Mouse (Mus musculus): ENCODE data around the gene Cldn5. TPM values are rescaled to one million over a fixed set of nuclear protein-coding genes. Genes with fewer than 3 reads are reported as not detected.
A peak's percentile ranks its signal among the peaks of the same experiment; 100 is the strongest.

Cldn5 gene
- 32.1 and 38.8 TPM in 2 replicates for polyA plus RNA-seq (2015; fragmentation: Nextera tagmentation; extraction: Ambion mirVana)

GRCm38 (mm10) chr16:18776556-18777100, at the start of gene Cldn5:
Gene Cldn5, plus strand, starts transcription at chr16:18776847.
- Histone ChIP-seq H3K9ac (ENCODE audit: low read length) (peak within 1 kb of the TSS; percentile 68), H3K27me3 (ENCODE audit: control insufficient read depth, insufficient read depth, low read length) (peaks cover 41% of the 10 kb centered on the region), H3K36me3 (ENCODE audit: control insufficient read depth, insufficient read depth) (no peaks in the 10 kb centered on the region), H3K4me1 (ENCODE audit: control insufficient read depth, insufficient read depth, low read length) (peaks cover 5% of the 10 kb centered on the region; the same call in 1 of the 2 replicates), H3K27ac (ENCODE audit: low read length) (peak within 1 kb of the TSS; percentile 73), H3K4me3 (ENCODE audit: low read length) (peak within 1 kb of the TSS; percentile 56), H3K4me2 (ENCODE audit: low read depth, low read length) (peak within 1 kb of the TSS; percentile 69), H3K9me3 (replicated peaks; ENCODE audit: control insufficient read depth, low read length) (peaks cover under 1% of the 10 kb centered on the region; the same call in 1 of the 2 replicates)
- peak; percentile 71 for ATAC-seq (replicated peaks; ENCODE audit: extremely low read depth, insufficient read depth, low FRiP score)
- WGBS = 10% methylated on average over 19 of the region's 19 CpGs

DNA sequence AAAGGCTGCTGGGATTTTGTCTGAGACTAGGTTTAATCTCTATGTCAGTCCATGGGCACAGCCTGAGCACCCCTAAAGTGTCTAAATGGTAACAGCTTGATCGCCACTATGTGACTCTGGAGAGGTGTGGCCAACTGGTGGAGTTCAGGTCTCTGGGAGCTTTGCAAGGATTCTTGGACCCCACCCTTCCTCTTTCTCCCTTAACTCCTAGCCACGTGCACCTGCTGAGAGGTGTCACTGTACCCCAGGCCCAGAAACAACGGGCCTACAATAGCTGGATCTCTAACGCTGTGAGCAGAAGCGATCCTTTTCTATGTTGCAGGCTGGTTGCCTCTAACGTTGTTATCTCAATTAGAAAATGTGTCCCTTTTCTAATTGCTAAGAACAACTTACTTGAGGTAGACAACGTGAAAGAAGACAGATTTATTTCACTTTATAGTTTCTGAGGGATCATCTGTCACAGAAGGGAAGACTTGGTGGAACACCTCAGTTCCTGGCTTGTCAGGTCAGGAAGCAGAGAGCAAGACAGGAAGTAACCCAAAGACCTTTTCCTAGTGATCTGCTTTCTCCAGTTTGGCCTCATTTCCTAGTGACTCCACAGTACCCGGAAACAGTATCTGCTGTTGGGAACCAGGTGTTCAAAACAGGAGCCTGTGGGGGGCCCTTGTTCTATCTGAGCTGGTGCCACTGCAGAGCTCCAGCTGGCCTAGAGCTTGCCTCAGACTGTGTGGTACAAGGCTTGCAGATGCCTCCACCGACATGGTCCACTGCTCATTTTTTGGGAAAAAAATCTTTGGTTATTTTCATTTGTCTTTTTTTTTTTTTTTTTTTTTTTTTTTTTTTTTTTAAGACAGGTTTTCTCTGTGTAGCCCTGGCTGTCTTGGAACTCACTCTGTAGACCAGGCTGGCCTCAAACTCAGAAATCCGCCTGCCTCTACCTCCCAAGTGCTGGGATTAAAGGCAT, 48.8 kb upstream of the Cldn5 start:
- no peaks in the 10 kb centered on the region for H3K36me3 ChIP-seq (ENCODE audit: control insufficient read depth, insufficient read depth)
- H3K27ac ChIP-seq (ENCODE audit: low read length) = no peak overlapping the region
- no peak for ATAC-seq (replicated peaks; ENCODE audit: extremely low read depth, insufficient read depth, low FRiP score)
- no peaks in the 10 kb centered on the region for H3K27me3 ChIP-seq (ENCODE audit: control insufficient read depth, insufficient read depth, low read length)
- H3K4me2 ChIP-seq (ENCODE audit: low read depth, low read length) = no peak overlapping the region
- no peak overlapping the region for H3K4me3 ChIP-seq (ENCODE audit: low read length)
- no peaks in the 10 kb centered on the region for H3K9me3 ChIP-seq (replicated peaks; ENCODE audit: control insufficient read depth, low read length)
- no peak overlapping the region for H3K9ac ChIP-seq (ENCODE audit: low read length)
- 71% methylated on average over 10 of the region's 10 CpGs for WGBS
- H3K4me1 ChIP-seq (ENCODE audit: control insufficient read depth, insufficient read depth, low read length) = peaks cover 5% of the 10 kb centered on the region; the same call in 1 of the 2 replicates

- Histone ChIP-seq H3K27ac (ENCODE audit: low read length) (no peak overlapping the region), H3K4me2 (ENCODE audit: low read depth, low read length) (no peak overlapping the region), H3K4me3 (ENCODE audit: low read length) (no peak overlapping the region), H3K36me3 (ENCODE audit: control insufficient read depth, insufficient read depth) (no peaks in the 10 kb centered on the region), H3K9ac (ENCODE audit: low read length) (no peak overlapping the region), H3K27me3 (ENCODE audit: control insufficient read depth, insufficient read depth, low read length) (no peaks in the 10 kb centered on the region), H3K9me3 (replicated peaks; ENCODE audit: control insufficient read depth, low read length) (no peaks in the 10 kb centered on the region), H3K4me1 (ENCODE audit: control insufficient read depth, insufficient read depth, low read length) (peaks cover 5% of the 10 kb centered on the region; the same call in 1 of the 2 replicates)
- ATAC-seq (replicated peaks; ENCODE audit: extremely low read depth, insufficient read depth, low FRiP score) = no peak
- WGBS = 57% methylated on average over 5 of the region's 5 CpGs
These were observed 47.5 kb upstream of the Cldn5 start for GRCm38 (mm10) chr16:18729185-18729584.

DNA sequence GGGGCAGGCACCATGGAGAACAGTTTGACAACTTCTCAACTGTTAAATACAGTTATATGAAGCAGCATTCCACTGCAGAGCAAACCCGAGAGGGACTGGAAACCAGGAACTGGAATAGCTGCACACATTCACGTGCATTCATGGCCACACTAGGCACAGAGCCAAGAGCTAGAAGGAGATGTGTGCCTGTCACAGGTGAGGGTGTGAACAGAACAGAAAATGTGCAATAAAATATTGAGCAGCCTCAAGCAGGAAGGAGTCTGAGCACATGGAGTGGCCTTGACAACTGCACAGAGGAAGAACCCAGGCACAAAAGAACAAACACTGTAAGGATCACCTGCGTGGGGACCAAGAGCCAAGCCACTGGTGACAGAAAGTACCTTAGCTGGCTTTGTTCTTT, 46.0 kb upstream of the Cldn5 start:
- H3K9ac ChIP-seq (ENCODE audit: low read length) = no peak overlapping the region
- H3K4me2 ChIP-seq (ENCODE audit: low read depth, low read length) = no peak overlapping the region
- no peak overlapping the region for H3K27ac ChIP-seq (ENCODE audit: low read length)
- H3K4me1 ChIP-seq (ENCODE audit: control insufficient read depth, insufficient read depth, low read length) = peaks cover 5% of the 10 kb centered on the region; the same call in 1 of the 2 replicates
- 47% methylated on average over 3 of the region's 3 CpGs for WGBS
- H3K9me3 ChIP-seq (replicated peaks; ENCODE audit: control insufficient read depth, low read length) = no peaks in the 10 kb centered on the region
- no peaks in the 10 kb centered on the region for H3K27me3 ChIP-seq (ENCODE audit: control insufficient read depth, insufficient read depth, low read length)
- H3K36me3 ChIP-seq (ENCODE audit: control insufficient read depth, insufficient read depth) = no peaks in the 10 kb centered on the region
- H3K4me3 ChIP-seq (ENCODE audit: low read length) = no peak overlapping the region
- no peak for ATAC-seq (replicated peaks; ENCODE audit: extremely low read depth, insufficient read depth, low FRiP score)

DNA sequence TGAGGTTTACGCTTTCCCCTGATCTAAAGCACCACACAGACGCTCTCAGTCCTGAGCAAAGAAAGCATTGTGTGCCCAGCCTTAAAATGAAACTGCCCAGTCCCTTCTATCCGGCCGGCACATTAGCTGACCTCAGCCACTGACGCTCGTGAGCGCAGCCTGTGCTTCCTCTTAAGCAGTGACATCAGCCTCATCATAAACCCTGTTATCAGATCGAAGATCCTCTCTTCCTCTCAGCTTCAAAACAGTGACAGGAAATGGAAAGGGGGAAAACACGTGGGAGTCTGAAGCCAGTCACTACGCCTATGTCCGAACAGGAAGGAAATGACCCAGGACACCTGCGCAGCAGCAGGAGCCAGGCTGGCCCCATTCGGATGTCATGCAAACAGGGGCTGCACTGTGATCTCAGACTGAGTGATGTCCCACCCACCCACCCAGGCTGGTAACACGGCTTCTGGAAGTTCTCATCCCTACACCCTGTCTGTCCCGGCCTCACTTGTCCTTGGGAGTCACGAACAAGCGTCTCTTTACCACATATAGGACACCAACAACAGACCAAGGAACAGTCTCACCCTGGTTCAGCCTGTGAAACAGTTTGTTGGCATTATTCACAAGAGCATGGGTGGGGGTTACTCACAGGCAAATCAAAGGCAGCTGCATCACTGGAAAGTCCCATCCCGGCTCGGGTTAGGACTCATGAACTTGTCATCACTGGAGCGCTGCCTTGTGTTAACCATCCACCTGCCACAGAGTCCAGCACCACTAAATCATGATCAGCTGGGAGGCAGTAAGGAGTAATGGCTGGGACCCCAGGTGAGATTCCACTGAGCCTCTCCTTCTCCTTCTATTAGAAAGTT, 43.3 kb upstream of the Cldn5 start:
- H3K4me1 ChIP-seq (ENCODE audit: control insufficient read depth, insufficient read depth, low read length) = peaks cover 5% of the 10 kb centered on the region; the same call in 1 of the 2 replicates
- H3K36me3 ChIP-seq (ENCODE audit: control insufficient read depth, insufficient read depth) = no peaks in the 10 kb centered on the region
- no peaks in the 10 kb centered on the region for H3K27me3 ChIP-seq (ENCODE audit: control insufficient read depth, insufficient read depth, low read length)
- H3K9ac ChIP-seq (ENCODE audit: low read length) = no peak overlapping the region
- 39% methylated on average over 20 of the region's 20 CpGs for WGBS
- peak; percentile 72 for ATAC-seq (replicated peaks; ENCODE audit: extremely low read depth, insufficient read depth, low FRiP score)
- H3K4me2 ChIP-seq (ENCODE audit: low read depth, low read length) = peak overlapping the region; percentile 36
- no peak overlapping the region for H3K4me3 ChIP-seq (ENCODE audit: low read length)
- H3K9me3 ChIP-seq (replicated peaks; ENCODE audit: control insufficient read depth, low read length) = no peaks in the 10 kb centered on the region
- H3K27ac ChIP-seq (ENCODE audit: low read length) = peak overlapping the region; percentile 28

GRCm38 (mm10) chr16:18738303-18738702, 38.3 kb upstream of the Cldn5 start:
- H3K4me1 ChIP-seq (ENCODE audit: control insufficient read depth, insufficient read depth, low read length) = no peaks in the 10 kb centered on the region
- H3K9me3 ChIP-seq (replicated peaks; ENCODE audit: control insufficient read depth, low read length) = no peaks in the 10 kb centered on the region
- H3K27me3 ChIP-seq (ENCODE audit: control insufficient read depth, insufficient read depth, low read length) = no peaks in the 10 kb centered on the region
- no peak overlapping the region for H3K4me3 ChIP-seq (ENCODE audit: low read length)
- no peak overlapping the region for H3K4me2 ChIP-seq (ENCODE audit: low read depth, low read length)
- ATAC-seq (replicated peaks; ENCODE audit: extremely low read depth, insufficient read depth, low FRiP score) = no peak
- H3K27ac ChIP-seq (ENCODE audit: low read length) = no peak overlapping the region
- no peaks in the 10 kb centered on the region for H3K36me3 ChIP-seq (ENCODE audit: control insufficient read depth, insufficient read depth)
- H3K9ac ChIP-seq (ENCODE audit: low read length) = no peak overlapping the region

DNA sequence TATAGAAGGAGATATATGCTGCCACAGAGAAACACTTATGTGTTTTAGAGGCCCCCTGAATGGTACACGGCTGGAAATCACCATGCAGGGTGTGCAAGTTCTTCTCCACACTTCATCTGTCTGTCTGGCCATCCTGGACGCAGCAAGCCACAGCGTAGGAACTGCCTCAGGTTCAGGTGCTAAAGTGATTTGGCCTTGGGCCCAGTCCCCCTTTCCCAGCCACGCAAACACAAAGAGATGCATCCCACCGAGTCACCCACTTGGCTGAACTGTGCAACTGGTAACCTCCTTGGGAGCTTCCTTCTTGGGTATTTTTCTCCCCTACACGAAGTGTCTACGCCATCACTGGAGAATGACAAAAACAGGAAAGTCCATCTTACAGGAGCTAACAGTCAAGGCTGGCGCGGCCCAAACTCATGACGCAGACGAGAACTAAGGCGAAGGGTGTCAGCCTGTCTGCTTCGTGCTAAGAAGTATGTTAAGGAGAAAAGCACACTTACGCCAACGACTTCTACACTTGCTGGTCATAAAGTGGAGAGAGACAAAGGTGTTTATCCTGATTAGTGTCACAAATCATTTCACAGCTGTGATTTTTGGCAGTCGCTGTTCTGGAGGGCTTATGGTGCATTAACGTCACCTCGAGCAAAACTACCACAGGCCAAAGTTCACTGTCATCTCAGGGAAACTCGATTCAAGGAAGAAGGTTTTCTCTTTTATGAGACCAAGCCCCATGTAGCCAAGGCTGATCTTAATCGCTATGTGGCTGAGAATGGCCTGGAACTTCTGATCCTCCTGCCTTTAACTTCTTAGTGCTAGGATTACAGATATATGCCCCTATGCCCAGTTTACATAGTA, 30.2 kb upstream of the Cldn5 start:
- 71% methylated on average over 20 of the region's 20 CpGs for WGBS
- Histone ChIP-seq H3K27me3 (ENCODE audit: control insufficient read depth, insufficient read depth, low read length) (no peaks in the 10 kb centered on the region), H3K4me2 (ENCODE audit: low read depth, low read length) (no peak overlapping the region), H3K9ac (ENCODE audit: low read length) (no peak overlapping the region), H3K4me3 (ENCODE audit: low read length) (no peak overlapping the region), H3K36me3 (ENCODE audit: control insufficient read depth, insufficient read depth) (no peaks in the 10 kb centered on the region), H3K4me1 (ENCODE audit: control insufficient read depth, insufficient read depth, low read length) (no peaks in the 10 kb centered on the region), H3K9me3 (replicated peaks; ENCODE audit: control insufficient read depth, low read length) (no peaks in the 10 kb centered on the region), H3K27ac (ENCODE audit: low read length) (no peak overlapping the region; the same call in 1 of the 2 replicates)
- ATAC-seq (replicated peaks; ENCODE audit: extremely low read depth, insufficient read depth, low FRiP score) = no peak

- no peak overlapping the region for H3K9ac ChIP-seq (ENCODE audit: low read length)
- no peak overlapping the region for H3K4me2 ChIP-seq (ENCODE audit: low read depth, low read length)
- no peaks in the 10 kb centered on the region for H3K9me3 ChIP-seq (replicated peaks; ENCODE audit: control insufficient read depth, low read length)
- WGBS = 67% methylated on average over 11 of the region's 11 CpGs
- H3K27ac ChIP-seq (ENCODE audit: low read length) = no peak overlapping the region
- no peak for ATAC-seq (replicated peaks; ENCODE audit: extremely low read depth, insufficient read depth, low FRiP score)
- H3K4me1 ChIP-seq (ENCODE audit: control insufficient read depth, insufficient read depth, low read length) = no peaks in the 10 kb centered on the region
- no peaks in the 10 kb centered on the region for H3K36me3 ChIP-seq (ENCODE audit: control insufficient read depth, insufficient read depth)
- H3K4me3 ChIP-seq (ENCODE audit: low read length) = no peak overlapping the region
- no peaks in the 10 kb centered on the region for H3K27me3 ChIP-seq (ENCODE audit: control insufficient read depth, insufficient read depth, low read length)
These were observed 25.5 kb upstream of the Cldn5 start for GRCm38 (mm10) chr16:18751101-18751500.
